Mouse (Mus musculus) heart, embryonic 13.5 days (tissue): ENCODE data around the gene Creb3l2. TPM values are rescaled to one million over a fixed set of nuclear protein-coding genes. Genes with fewer than 3 reads are reported as not detected.
A peak's percentile ranks its signal among the peaks of the same experiment; 100 is the strongest.

Source experiments
- ATAC-seq: fragments of 200-750 bp; cut with Nextera tagmentation; 2 replicates; pipeline ENCODE4 v1.8.0; 2017; ENCODE audit warnings: moderate TSS enrichment; ENCODE audit not compliant: insufficient number of reproducible peaks, low FRiP score, low TSS enrichment; ENCODE audit errors: extremely low read depth
- H3K27ac ChIP-seq: fragments of 300-500 bp; sonication (generic); replicated peaks from 2 replicates; pipeline ENCODE4 v1.5.1; 2015; ENCODE audit warnings: moderate library complexity, mild to moderate bottlenecking, inconsistent platforms
- H3K27me3 ChIP-seq: fragments of 300-500 bp; sonication (generic); replicated peaks from 2 replicates; pipeline ENCODE4 v1.6.1; 2015; ENCODE audit warnings: mild to moderate bottlenecking, inconsistent platforms
- H3K36me3 ChIP-seq: fragments of 300-500 bp; sonication (generic); 2 replicates; pipeline ENCODE4 v1.6.1; 2015; ENCODE audit warnings: mild to moderate bottlenecking, inconsistent platforms
- H3K4me1 ChIP-seq: fragments of 300-500 bp; sonication (generic); 2 replicates; pipeline ENCODE4 v1.6.1; 2015; ENCODE audit warnings: inconsistent platforms
- H3K4me2 ChIP-seq: fragments of 300-500 bp; sonication (generic); 2 replicates; pipeline ENCODE4 v1.6.1; 2015; ENCODE audit warnings: inconsistent platforms, mild to moderate bottlenecking, moderate library complexity
- H3K4me3 ChIP-seq: fragments of 300-500 bp; sonication (generic); 2 replicates; pipeline ENCODE4 v1.5.1; 2015; ENCODE audit warnings: moderate library complexity, mild to moderate bottlenecking, inconsistent platforms
- H3K9ac ChIP-seq: fragments of 300-500 bp; sonication (generic); 2 replicates; pipeline ENCODE4 v1.6.1; 2015; ENCODE audit warnings: inconsistent platforms, mild to moderate bottlenecking, moderate library complexity
- H3K9me3 ChIP-seq: fragments of 300-500 bp; sonication (generic); 2 replicates; pipeline ENCODE4 v1.6.1; 2016; ENCODE audit warnings: inconsistent platforms
- WGBS: fragments of 180-500 bp; shearing (Covaris S2); methylation state at CpG from one replicate; pipeline ENCODE4 v1.1.7; 2015; ENCODE audit warnings: mixed read lengths; 5-methylcytosine and 5-hydroxymethylcytosine counted together
- polyA plus RNA-seq: library from polyadenylated mRNA; unstranded; fragments of >200 nt; fragmentation: Nextera tagmentation; extraction: Ambion mirVana; gene quantifications from 2 replicates; pipeline ENCODE4 v1.2.1, GENCODE M21; 2015

Gene Creb3l2
- polyA plus RNA-seq, 1 experiment from 2014 or later, result 30.1 TPM

DNA sequence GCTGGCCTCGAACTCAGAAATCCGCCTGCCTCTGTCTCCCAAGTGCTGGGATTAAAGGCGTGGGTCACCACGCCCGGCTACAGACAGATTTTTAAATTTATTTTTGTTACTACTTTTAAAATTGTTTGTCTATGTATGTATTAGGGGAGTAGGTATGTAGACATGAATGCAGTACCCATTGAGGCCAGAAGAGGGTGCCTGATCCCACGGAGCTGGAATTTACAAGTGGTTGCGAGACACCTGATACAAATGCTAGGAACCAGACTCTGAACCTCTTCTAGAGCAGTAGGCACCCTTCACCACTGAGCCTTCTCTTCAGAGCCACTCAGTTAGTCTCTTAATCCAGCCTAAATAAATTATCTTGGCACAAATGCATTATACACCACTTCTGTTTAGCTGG is 70.6 kb downstream of the Creb3l2 start:
- Histone ChIP-seq H3K9me3 (0 out of 2 replicates have a peak, but pooled peaks cover 6% of the 10 kb centered on the region), H3K27ac (no peak overlapping the region; the same call in 1 of the 2 replicates), H3K4me2 (no peak overlapping the region), H3K4me1 (peaks cover 70% of the 10 kb centered on the region), H3K27me3 (no peaks in the 10 kb centered on the region), H3K9ac (no peak overlapping the region), H3K4me3 (no peak overlapping the region), H3K36me3 (peaks cover 51% of the 10 kb centered on the region)
- WGBS, result 77% methylated on average over 7 of the region's 7 CpGs
- no peak for ATAC-seq

DNA sequence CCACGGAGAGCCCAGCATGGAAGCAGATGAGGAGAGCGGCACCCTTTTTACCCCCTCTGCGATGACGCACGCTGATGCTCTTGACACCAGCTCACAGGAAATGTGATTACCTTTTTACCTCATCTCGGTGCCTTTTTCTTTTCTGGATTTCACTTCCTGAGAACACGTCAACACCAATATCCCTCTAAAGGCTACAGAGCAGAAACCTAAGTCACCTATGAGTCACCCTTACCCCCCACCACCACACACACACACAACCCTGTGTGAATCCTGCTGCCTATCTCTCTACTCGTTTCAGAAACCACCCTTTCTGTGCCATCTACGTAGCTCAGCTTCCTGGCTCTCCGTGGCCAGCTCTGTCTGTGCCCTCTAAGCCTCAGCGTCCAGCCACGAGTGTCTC is 71.4 kb downstream of the Creb3l2 start:
- H3K9me3 ChIP-seq, result 0 out of 2 replicates have a peak, but pooled peaks cover 6% of the 10 kb centered on the region
- WGBS, result 38% methylated on average over 12 of the region's 12 CpGs
- H3K27me3 ChIP-seq, result no peaks in the 10 kb centered on the region
- H3K9ac ChIP-seq, result peak overlapping the region; percentile 65
- no peak for ATAC-seq
- peak overlapping the region; percentile 26 for H3K4me2 ChIP-seq
- H3K4me3 ChIP-seq, result no peak overlapping the region
- H3K36me3 ChIP-seq, result peaks cover 51% of the 10 kb centered on the region
- peak overlapping the region; percentile 75 for H3K27ac ChIP-seq
- peaks cover 70% of the 10 kb centered on the region for H3K4me1 ChIP-seq

DNA sequence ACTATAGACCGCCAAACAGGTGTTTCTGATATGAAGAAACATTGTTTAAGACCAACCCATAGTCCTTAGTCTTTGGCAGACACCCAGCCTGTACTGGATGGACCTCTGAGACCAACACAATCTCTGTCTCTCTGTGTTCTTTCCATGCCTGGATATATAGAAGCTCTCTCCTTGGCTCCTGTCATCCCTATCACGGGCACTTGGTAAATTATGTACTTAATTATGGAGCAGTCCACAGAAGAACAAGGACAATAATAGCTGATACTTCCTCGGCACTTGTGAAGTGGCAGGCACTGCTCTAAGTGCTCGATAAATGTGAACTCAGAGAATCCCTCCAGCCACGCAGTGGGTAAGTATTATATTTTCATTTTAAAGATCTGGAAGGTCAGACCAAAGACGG is 72.2 kb downstream of the Creb3l2 start:
- H3K27ac ChIP-seq, result peak overlapping the region; percentile 75
- peaks cover 48% of the 10 kb centered on the region for H3K36me3 ChIP-seq
- no peak for ATAC-seq
- H3K4me1 ChIP-seq, result peaks cover 66% of the 10 kb centered on the region
- WGBS, result 36% methylated on average over 6 of the region's 6 CpGs
- H3K9me3 ChIP-seq, result 0 out of 2 replicates have a peak, but pooled peaks cover 6% of the 10 kb centered on the region
- peak overlapping the region; percentile 16; the same call in 1 of the 2 replicates for H3K4me2 ChIP-seq
- H3K9ac ChIP-seq, result no peak overlapping the region
- H3K4me3 ChIP-seq, result no peak overlapping the region
- H3K27me3 ChIP-seq, result no peaks in the 10 kb centered on the region

DNA sequence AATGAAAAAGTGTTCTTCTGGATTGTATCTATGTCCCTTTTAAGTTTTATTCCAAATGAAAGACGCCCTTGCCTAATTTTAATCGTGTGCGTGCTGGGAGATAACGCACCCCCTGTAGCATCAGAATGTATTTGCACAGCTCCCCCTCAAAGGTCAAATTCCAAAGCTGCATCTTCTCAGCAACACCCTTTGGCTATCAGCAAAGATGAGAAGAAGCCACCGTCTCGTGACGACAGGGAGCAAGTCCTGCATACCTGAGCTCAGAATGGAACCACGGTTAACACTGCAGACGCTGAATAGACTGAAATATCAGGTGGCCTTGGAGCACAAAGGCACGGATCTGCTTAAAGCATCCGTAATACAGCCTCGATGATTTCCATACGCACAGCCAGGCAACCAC is 73.7 kb downstream of the Creb3l2 start:
- Histone ChIP-seq H3K4me1 (peaks cover 64% of the 10 kb centered on the region), H3K9ac (no peak overlapping the region), H3K4me2 (no peak overlapping the region), H3K9me3 (0 out of 2 replicates have a peak, but pooled peaks cover 6% of the 10 kb centered on the region), H3K27ac (0 out of 2 replicates have a peak overlapping the region, but pooled peaks have one; percentile 29), H3K27me3 (no peaks in the 10 kb centered on the region), H3K4me3 (no peak overlapping the region), H3K36me3 (peaks cover 50% of the 10 kb centered on the region)
- ATAC-seq, result no peak
- 33% methylated on average over 13 of the region's 13 CpGs for WGBS

DNA sequence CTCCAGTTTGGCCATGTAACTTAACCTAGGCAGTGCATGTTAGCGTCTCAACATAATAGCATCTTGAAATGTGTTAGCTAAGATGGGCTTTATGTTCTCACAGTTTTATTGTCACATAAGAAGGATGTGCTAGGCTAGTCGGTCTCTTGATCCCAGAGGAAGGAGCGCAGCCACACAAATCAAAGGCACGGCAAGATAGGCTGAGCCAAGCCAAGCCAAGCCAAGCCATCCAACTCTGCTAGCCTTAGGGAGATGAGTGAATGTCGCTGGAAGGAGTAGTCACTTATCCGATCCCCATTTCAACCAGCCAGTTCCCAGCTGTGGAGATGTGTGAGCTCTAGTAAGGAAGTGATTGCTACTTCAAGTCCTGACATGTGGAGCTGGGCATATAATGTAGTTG is 75.0 kb downstream of the Creb3l2 start:
- Histone ChIP-seq H3K4me3 (no peak overlapping the region), H3K27me3 (no peaks in the 10 kb centered on the region), H3K9me3 (0 out of 2 replicates have a peak, but pooled peaks cover 6% of the 10 kb centered on the region), H3K4me1 (peaks cover 77% of the 10 kb centered on the region), H3K36me3 (peaks cover 55% of the 10 kb centered on the region), H3K4me2 (no peak overlapping the region), H3K27ac (peak overlapping the region; percentile 20; the same call in 1 of the 2 replicates), H3K9ac (no peak overlapping the region)
- ATAC-seq, result no peak
- 81% methylated on average over 6 of the region's 6 CpGs for WGBS

DNA sequence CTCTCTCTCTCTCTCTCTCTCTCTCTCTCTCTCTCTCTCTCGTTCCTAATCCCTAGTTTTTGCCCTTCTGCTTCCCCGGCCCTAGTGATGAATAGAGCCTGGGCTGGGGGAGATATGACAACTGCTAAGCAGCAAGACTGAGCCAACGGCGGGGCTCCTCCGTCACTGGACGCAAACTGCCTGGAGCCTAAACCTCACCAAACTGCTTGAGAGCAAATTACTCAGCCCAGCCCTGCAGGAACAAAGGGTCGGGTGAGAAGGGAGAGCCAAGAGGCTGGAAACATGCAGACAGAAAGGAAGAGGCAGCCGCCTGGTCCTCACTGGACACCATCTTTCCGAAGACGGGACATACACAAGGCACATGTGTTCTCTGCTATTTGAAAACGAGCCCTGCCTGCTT is 76.8 kb downstream of the Creb3l2 start:
- Histone ChIP-seq H3K36me3 (peaks cover 62% of the 10 kb centered on the region), H3K27me3 (no peaks in the 10 kb centered on the region), H3K9me3 (no peaks in the 10 kb centered on the region), H3K4me1 (peaks cover 82% of the 10 kb centered on the region), H3K4me3 (no peak overlapping the region), H3K4me2 (no peak overlapping the region), H3K27ac (peak overlapping the region; percentile 75), H3K9ac (0 out of 2 replicates have a peak overlapping the region, but pooled peaks have one; percentile 33)
- 51% methylated on average over 11 of the region's 11 CpGs for WGBS
- no peak for ATAC-seq

DNA sequence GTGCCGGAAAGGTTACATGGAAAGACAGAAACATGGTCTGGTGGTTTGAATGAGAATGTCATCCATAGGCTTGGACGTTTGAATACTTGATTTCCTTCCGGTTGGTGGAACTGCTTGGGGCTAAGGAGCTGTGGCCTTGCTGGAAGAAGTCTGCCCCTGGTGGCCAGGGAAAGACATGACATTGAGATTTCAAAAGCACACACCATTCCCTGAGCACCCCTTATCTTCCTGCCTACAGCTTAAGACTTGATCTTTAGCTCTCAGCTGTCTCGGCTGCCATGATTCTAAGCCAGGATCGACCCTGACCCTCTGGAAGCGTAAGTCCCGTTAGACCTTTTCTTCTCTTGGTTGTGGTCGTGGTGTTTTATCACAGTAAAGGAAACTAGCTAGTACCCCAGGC is 77.6 kb downstream of the Creb3l2 start:
- Histone ChIP-seq H3K9me3 (no peaks in the 10 kb centered on the region), H3K27ac (no peak overlapping the region), H3K9ac (no peak overlapping the region), H3K4me2 (no peak overlapping the region), H3K36me3 (peaks cover 70% of the 10 kb centered on the region), H3K4me3 (no peak overlapping the region), H3K27me3 (no peaks in the 10 kb centered on the region), H3K4me1 (peaks cover 82% of the 10 kb centered on the region)
- WGBS, result 90% methylated on average over 8 of the region's 8 CpGs
- no peak for ATAC-seq

DNA sequence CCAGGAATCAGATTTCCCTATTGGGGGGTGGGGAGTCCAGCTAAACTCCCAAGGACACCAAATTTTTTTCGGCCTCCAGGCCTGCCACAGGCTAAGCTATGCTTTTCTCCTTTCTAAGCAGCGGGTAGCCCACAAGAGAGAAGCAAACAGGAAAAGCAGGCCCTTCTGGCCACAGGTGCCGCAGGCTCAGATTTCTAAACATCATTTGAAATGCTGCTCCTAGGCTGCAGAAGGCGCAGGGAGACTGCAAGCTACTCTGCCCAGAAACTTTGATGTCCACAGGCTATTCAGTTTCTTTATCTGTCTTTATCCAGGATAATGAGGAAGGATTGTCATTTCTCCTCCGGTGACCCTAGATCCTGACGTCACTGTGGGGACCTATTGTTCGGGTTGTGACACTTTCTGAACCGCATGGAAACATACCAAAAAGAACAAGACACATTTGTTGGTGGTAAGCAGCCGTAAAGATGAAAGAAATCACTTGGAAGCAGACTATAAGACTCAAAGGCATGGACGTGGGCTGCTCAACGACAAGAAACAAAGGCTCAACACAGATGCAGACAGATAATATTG is 81.0 kb downstream of the Creb3l2 start:
- WGBS, result 52% methylated on average over 11 of the region's 11 CpGs
- Histone ChIP-seq H3K4me3 (no peak overlapping the region), H3K4me1 (peaks cover 71% of the 10 kb centered on the region), H3K4me2 (no peak overlapping the region), H3K27me3 (no peaks in the 10 kb centered on the region), H3K9ac (no peak overlapping the region; the same call in 1 of the 2 replicates), H3K36me3 (peaks cover 87% of the 10 kb centered on the region), H3K27ac (peak overlapping the region; percentile 50), H3K9me3 (no peaks in the 10 kb centered on the region)
- ATAC-seq, result no peak

DNA sequence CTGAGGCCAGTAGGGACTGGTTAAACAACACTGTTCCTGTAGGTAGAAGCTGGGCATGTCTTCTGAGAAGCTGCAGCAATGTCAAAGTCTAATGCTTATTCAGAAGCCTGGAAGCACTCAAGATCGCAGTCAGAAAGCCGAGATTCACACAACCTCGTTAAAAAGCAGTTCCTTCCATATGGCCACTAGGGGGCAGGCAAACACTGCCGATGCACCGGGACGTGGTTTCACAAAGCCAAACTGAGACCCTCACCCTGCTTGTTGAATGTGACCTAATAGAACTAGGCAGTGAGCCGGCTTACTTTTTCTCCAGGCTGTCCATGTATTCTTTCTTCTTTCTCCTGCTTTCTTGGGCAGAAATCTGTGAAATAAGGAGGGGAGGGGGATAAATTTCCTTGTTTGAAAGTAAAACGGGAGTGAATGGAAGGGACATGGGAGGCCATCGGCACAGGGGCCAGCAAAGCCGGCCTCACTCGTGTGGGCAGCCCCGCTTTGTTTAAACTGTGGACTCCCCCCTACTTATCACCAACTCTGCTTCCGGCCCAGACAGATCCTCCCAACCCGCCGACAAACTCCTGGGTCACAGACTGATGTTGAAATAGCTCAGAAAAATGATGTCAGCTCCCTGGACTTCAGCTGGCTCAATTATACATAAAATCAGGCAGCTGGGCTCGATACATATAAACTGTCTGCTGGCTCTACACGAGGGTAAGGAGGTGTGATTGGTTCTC is 87.3 kb downstream of the Creb3l2 start:
- Histone ChIP-seq H3K4me2 (peak overlapping the region; percentile 50), H3K9me3 (no peaks in the 10 kb centered on the region), H3K4me3 (0 out of 2 replicates have a peak overlapping the region, but pooled peaks have one; percentile 4), H3K36me3 (peaks cover 90% of the 10 kb centered on the region), H3K27me3 (no peaks in the 10 kb centered on the region), H3K4me1 (peaks cover 64% of the 10 kb centered on the region), H3K27ac (peak overlapping the region; percentile 87), H3K9ac (peak overlapping the region; percentile 67)
- 11% methylated on average over 17 of the region's 17 CpGs for WGBS
- ATAC-seq, result 0 out of 2 replicates have a peak, but pooled peaks have one; percentile 47

DNA sequence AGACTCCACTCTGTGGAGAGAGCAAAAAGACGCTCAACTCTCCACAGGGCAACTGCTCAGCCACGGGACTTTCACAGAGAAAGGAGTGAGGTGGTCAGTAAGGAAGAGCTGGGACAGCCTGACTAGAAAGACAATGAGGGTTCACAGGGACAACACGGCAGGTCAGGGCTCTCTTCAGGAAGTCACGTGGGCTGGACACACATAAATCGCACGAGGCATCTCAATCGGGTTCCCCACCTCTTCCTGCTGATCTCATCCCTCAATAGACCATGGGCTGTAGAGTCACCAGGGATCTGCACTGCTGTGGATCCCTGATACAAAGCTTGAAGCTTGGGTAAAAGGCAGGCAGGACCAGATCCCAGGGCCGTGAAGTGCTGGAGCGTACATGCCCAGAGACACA is 88.3 kb downstream of the Creb3l2 start:
- peaks cover 81% of the 10 kb centered on the region for H3K36me3 ChIP-seq
- peaks cover 57% of the 10 kb centered on the region for H3K4me1 ChIP-seq
- ATAC-seq, result no peak
- peak overlapping the region; percentile 87 for H3K27ac ChIP-seq
- H3K9ac ChIP-seq, result peak overlapping the region; percentile 52; the same call in 1 of the 2 replicates
- H3K4me3 ChIP-seq, result no peak overlapping the region
- 67% methylated on average over 9 of the region's 9 CpGs for WGBS
- H3K9me3 ChIP-seq, result no peaks in the 10 kb centered on the region
- no peak overlapping the region for H3K4me2 ChIP-seq
- H3K27me3 ChIP-seq, result no peaks in the 10 kb centered on the region

DNA sequence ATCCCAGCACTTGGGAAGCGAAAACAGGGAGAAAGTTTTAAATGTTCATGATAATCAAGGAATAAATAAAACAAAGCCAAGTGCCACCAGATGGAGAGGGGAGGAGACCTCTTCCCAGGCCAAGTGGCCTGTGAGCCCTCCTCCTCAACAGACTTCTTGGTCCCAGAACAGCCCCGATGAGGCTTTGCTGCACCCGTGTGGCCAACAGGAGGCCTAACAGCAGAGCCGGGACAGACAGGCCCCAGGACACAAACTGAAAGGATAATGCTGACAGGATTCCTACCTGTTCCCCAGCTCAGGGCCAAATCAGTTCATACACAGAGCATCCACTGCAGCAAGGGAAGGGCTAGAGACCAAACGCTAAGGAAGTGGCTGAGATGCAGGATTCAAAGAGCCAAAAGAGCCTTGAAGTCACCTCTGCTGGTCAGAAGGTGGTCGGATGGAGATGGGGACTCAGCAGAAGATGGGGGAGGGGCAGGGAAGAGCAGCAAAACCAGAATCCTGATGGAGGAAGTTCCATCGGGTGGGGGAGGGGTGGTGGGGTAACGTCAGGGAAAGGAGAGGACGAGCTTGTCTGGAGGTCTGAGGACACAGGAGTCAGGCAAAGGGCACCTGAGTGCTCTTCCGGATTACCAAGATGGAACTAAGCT is 90.1 kb downstream of the Creb3l2 start:
- Histone ChIP-seq H3K36me3 (peaks cover 82% of the 10 kb centered on the region), H3K9me3 (no peaks in the 10 kb centered on the region), H3K4me3 (no peak overlapping the region), H3K4me2 (no peak overlapping the region), H3K27ac (no peak overlapping the region), H3K4me1 (peaks cover 48% of the 10 kb centered on the region), H3K9ac (no peak overlapping the region), H3K27me3 (no peaks in the 10 kb centered on the region)
- no peak for ATAC-seq
- WGBS, result 24% methylated on average over 10 of the region's 10 CpGs
